Mouse (Mus musculus): ENCODE results near the gene Bag6.

DNA sequence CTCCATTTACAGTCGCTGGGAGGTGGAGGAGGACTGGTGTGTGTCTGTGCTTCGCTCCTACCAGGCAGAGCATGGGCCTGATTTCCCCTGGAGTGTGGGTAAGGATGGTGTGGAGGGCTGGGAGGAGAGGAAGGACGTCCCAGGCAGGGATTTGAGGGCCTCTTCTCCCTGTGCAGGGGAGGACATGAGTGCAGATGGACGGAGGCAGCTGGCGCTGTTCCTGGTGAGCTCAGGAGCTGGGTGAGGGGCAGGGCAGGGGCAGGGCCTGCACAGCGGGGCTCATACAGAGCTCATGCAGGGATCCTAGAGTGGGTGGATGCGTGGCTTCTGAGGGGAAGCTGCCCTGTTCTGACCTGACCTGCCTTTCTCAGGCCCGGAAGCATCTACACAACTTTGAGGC, 32.7 kb upstream of the Bag6 start:
- TF ChIP-seq CTCF (IDR thresholded peaks at IDR 0.05; ENCODE audit: borderline replicate concordance, extremely low read depth, insufficient read depth, insufficient read length), result no peak
- no peak for TF ChIP-seq POLR2A (IDR thresholded peaks at IDR 0.05; ENCODE audit: borderline replicate concordance, extremely low read depth, insufficient read depth, insufficient read length, poor library complexity, severe bottlenecking)
